ENCODE assay signal across 8 mouse cellular contexts in genomic region chr16:50432062-50432878, GRCm38 (mm10). TPM values are rescaled to one million over a fixed set of nuclear protein-coding genes. Genes with fewer than 3 reads are reported as not detected.
DNase-seq lines count a peak whose midpoint lies in the region; ATAC-seq and TF ChIP-seq lines count a peak whose summit lies in the region.

Gene Bbx (minus strand): TSS chr16:50432390.

- peak within 1 kb of the TSS; percentile 99 for H3K9ac ChIP-seq in MEL (ENCODE audit: control insufficient read depth, low read depth, low read length, poor library complexity, severe bottlenecking)
- H3K9ac ChIP-seq in forebrain, postnatal 0 days = peak within 1 kb of the TSS; percentile 62
- H3K9ac ChIP-seq in lung, embryonic 15.5 days = peak within 1 kb of the TSS; percentile 86

- peak within 1 kb of the TSS; percentile 73 to 99 for H3K4me3 ChIP-seq in MEL (ENCODE audit: control insufficient read depth in 1 of 2, insufficient read depth in 1 of 2, low read depth in 2 of 2, low read length in 2 of 2)
- H3K4me3 ChIP-seq in cerebellum, adult 2 months (replicated peaks; ENCODE audit: insufficient read depth, low read depth, low read length) = peak within 1 kb of the TSS; percentile 93
- peak within 1 kb of the TSS; percentile 59 for H3K4me3 ChIP-seq in forebrain, postnatal 0 days (ENCODE audit: low read depth, low read length)
- H3K4me3 ChIP-seq in lung, embryonic 15.5 days = peak within 1 kb of the TSS; percentile 72

- H3K4me2 ChIP-seq in forebrain, postnatal 0 days (ENCODE audit: low read depth) = peak within 1 kb of the TSS; percentile 99
- peak within 1 kb of the TSS; percentile 97 for H3K4me2 ChIP-seq in lung, embryonic 15.5 days

- no peak for TF ChIP-seq EP300 in MEL (IDR thresholded peaks at IDR 0.05; ENCODE audit: low read depth in 1 of 2, low read length in 2 of 2)

- under 1% methylated on average over 55 of the region's 55 CpGs for WGBS in cerebellum, adult 2 months
- under 1% methylated on average over 55 of the region's 55 CpGs for WGBS in forebrain, postnatal 0 days
- under 1% methylated on average over 55 of the region's 55 CpGs for WGBS in lung, embryonic 15.5 days

- no peaks in the 10 kb centered on the region for H3K27me3 ChIP-seq in MEL (ENCODE audit: control insufficient read depth in 1 of 2, insufficient read depth in 2 of 2, low read length in 2 of 2)
- H3K27me3 ChIP-seq in cerebellum, adult 2 months (ENCODE audit: control insufficient read depth, insufficient read depth, low read length) = no peaks in the 10 kb centered on the region
- H3K27me3 ChIP-seq in forebrain, postnatal 0 days (ENCODE audit: insufficient read depth, low read length) = no peaks in the 10 kb centered on the region
- no peaks in the 10 kb centered on the region for H3K27me3 ChIP-seq in lung, embryonic 15.5 days

- H3K9me3 ChIP-seq in MEL (replicated peaks; ENCODE audit: insufficient read depth, low read length) = no peaks in the 10 kb centered on the region
- H3K9me3 ChIP-seq in forebrain, postnatal 0 days (ENCODE audit: low read length) = no peaks in the 10 kb centered on the region
- no peaks in the 10 kb centered on the region for H3K9me3 ChIP-seq in lung, embryonic 15.5 days

- no peak for TF ChIP-seq CTCF in MEL (IDR thresholded peaks at IDR 0.05 in 2 of 3, conservative IDR thresholded peaks at IDR 0.05 in 1 of 3; ENCODE audit: control insufficient read depth in 1 of 3, insufficient read depth in 1 of 3, low read depth in 2 of 3, low read length in 3 of 3, poor library complexity in 1 of 3, severe bottlenecking in 1 of 3)
- TF ChIP-seq CTCF in cerebellum, adult 2 months (IDR thresholded peaks at IDR 0.05; ENCODE audit: borderline replicate concordance, insufficient read depth, low read depth, low read length) = no peak
- TF ChIP-seq CTCF in forebrain, postnatal 0 days (IDR thresholded peaks at IDR 0.05; ENCODE audit: low read depth) = no peak

- H3K36me3 ChIP-seq in MEL (ENCODE audit: control insufficient read depth in 1 of 2, insufficient read depth in 2 of 2, low read length in 2 of 2) = peaks cover 0 to 3% of the 10 kb centered on the region in 2 experiments; a peak in 3 of 4 replicates
- H3K36me3 ChIP-seq in forebrain, postnatal 0 days (ENCODE audit: insufficient read depth) = no peaks in the 10 kb centered on the region
- H3K36me3 ChIP-seq in lung, embryonic 15.5 days = no peaks in the 10 kb centered on the region

- peak; percentile 98 for ATAC-seq in forebrain, postnatal 0 days
- peak; percentile 98 for ATAC-seq in lung, embryonic 15.5 days (ENCODE audit: borderline replicate concordance, extremely low read depth, low FRiP score, low TSS enrichment)

- TF ChIP-seq POLR2A in MEL (IDR thresholded peaks at IDR 0.05; ENCODE audit: control insufficient read depth in 1 of 2, insufficient read depth in 1 of 2, low read depth in 1 of 2, low read length in 2 of 2, poor library complexity in 1 of 2) = peak; percentile 70 to 94
- TF ChIP-seq POLR2A in cerebellum, adult 2 months (IDR thresholded peaks at IDR 0.05; ENCODE audit: borderline replicate concordance, insufficient read depth, low read length) = peak; percentile 75; the same call in 1 of the 2 replicates

- peaks cover 11% of the 10 kb centered on the region for H3K79me2 ChIP-seq in MEL (ENCODE audit: control insufficient read depth, insufficient read depth, low read length, poor library complexity)

- peak; percentile 98 for DNase-seq in MEL (ENCODE audit: low read depth, low spot score)
- peak; percentile 99 to 100 for DNase-seq in cerebellum, adult 2 months
- peak; percentile 97 for DNase-seq in forebrain, postnatal 0 days
- peak; percentile 97 for DNase-seq in heart, postnatal 4 days
- DNase-seq in layer of hippocampus, adult 8-10 months (ENCODE audit: low spot score in 2 of 2) = peak; percentile 97 to 99
- peak; percentile 92 for DNase-seq in ovary, adult 18-20 months (ENCODE audit: low spot score)
- DNase-seq in thymus, postnatal 0 days (ENCODE audit: low spot score) = peak; percentile 95

- TF ChIP-seq RAD21 in MEL (IDR thresholded peaks at IDR 0.05; ENCODE audit: low read depth, low read length) = no peak

- H3K4me1 ChIP-seq in MEL (ENCODE audit: control insufficient read depth in 1 of 2, insufficient read depth in 2 of 2, low read length in 2 of 2) = peaks cover 0 to 3% of the 10 kb centered on the region in 2 experiments; a peak in 2 of 4 replicates
- peaks cover 3% of the 10 kb centered on the region; the same call in 1 of the 2 replicates for H3K4me1 ChIP-seq in cerebellum, adult 2 months (ENCODE audit: control insufficient read depth, insufficient read depth, low read length)
- H3K4me1 ChIP-seq in forebrain, postnatal 0 days (ENCODE audit: insufficient read depth) = 0 out of 2 replicates have a peak, but pooled peaks cover 4% of the 10 kb centered on the region
- peaks cover 12% of the 10 kb centered on the region for H3K4me1 ChIP-seq in lung, embryonic 15.5 days

- peak within 1 kb of the TSS; percentile 87 for H3K27ac ChIP-seq in MEL (ENCODE audit: control insufficient read depth, low read depth, low read length)
- peak within 1 kb of the TSS; percentile 63 for H3K27ac ChIP-seq in cerebellum, adult 2 months (ENCODE audit: insufficient read depth, low read length)
- peak within 1 kb of the TSS; percentile 83 for H3K27ac ChIP-seq in forebrain, postnatal 0 days (ENCODE audit: low read depth, low read length)
- H3K27ac ChIP-seq in lung, embryonic 15.5 days = peak within 1 kb of the TSS; percentile 99

TF ChIP-seq in MEL, 35 proteins besides CTCF, POLR2A, EP300 and RAD21 (continues in another document):
- TF ChIP-seq POLR2AphosphoS5 (IDR thresholded peaks at IDR 0.05; ENCODE audit: borderline replicate concordance, low read depth, low read length) = no peak
- peak; percentile 70 for TF ChIP-seq MXI1 (IDR thresholded peaks at IDR 0.05; ENCODE audit: low read depth, low read length)
- 0 out of 2 replicates have a peak, but pooled peaks have one; percentile 6 for TF ChIP-seq MYC (IDR thresholded peaks at IDR 0.05; ENCODE audit: low read depth, low read length)
- TF ChIP-seq POLR2AphosphoS2 (IDR thresholded peaks at IDR 0.05; ENCODE audit: low read length) = peak; percentile 56; the same call in 1 of the 2 replicates
- TF ChIP-seq RCOR1 (IDR thresholded peaks at IDR 0.05; ENCODE audit: low read depth, low read length) = no peak
- no peak for TF ChIP-seq USF1 (IDR thresholded peaks at IDR 0.05; ENCODE audit: low read depth, low read length)
- no peak; the same call in 1 of the 2 replicates for TF ChIP-seq ETS1 (IDR thresholded peaks at IDR 0.05; ENCODE audit: low read depth, low read length)
- TF ChIP-seq MYB (IDR thresholded peaks at IDR 0.05; ENCODE audit: low read depth, low read length) = no peak
- no peak for TF ChIP-seq MAFK (IDR thresholded peaks at IDR 0.05; ENCODE audit: borderline replicate concordance, low read depth, low read length)
- 0 out of 2 replicates have a peak, but pooled peaks have one; percentile 7 for TF ChIP-seq NRF1 (IDR thresholded peaks at IDR 0.05; ENCODE audit: insufficient read depth, low read depth, low read length, poor library complexity, severe bottlenecking)
- no peak for TF ChIP-seq ZNF384 (IDR thresholded peaks at IDR 0.05; ENCODE audit: low read depth, low read length)
- no peak for TF ChIP-seq E2F4 (IDR thresholded peaks at IDR 0.05; ENCODE audit: borderline replicate concordance, low read depth, low read length)
- TF ChIP-seq BHLHE40 (IDR thresholded peaks at IDR 0.05; ENCODE audit: borderline replicate concordance, low read depth, low read length) = no peak
- no peak for TF ChIP-seq SMC3 (IDR thresholded peaks at IDR 0.05; ENCODE audit: low read depth, low read length)
- no peak for TF ChIP-seq GATA1 (IDR thresholded peaks at IDR 0.05; ENCODE audit: low read depth, low read length)
- peak; percentile 59 for TF ChIP-seq MAX (IDR thresholded peaks at IDR 0.05; ENCODE audit: low read length)
- TF ChIP-seq ZKSCAN1 (IDR thresholded peaks at IDR 0.05; ENCODE audit: low read depth, low read length) = no peak
- TF ChIP-seq MAZ (IDR thresholded peaks at IDR 0.05; ENCODE audit: low read depth, low read length) = no peak
- peak; percentile 92 for TF ChIP-seq SIN3A (IDR thresholded peaks at IDR 0.05; ENCODE audit: low read length)
- no peak for TF ChIP-seq CHD1 (IDR thresholded peaks at IDR 0.05; ENCODE audit: low read depth, low read length)
- peak; percentile 54; the same call in 1 of the 2 replicates for TF ChIP-seq GABPA (IDR thresholded peaks at IDR 0.05; ENCODE audit: low read depth, low read length)
- TF ChIP-seq ZC3H11A (IDR thresholded peaks at IDR 0.05; ENCODE audit: low read depth, low read length) = no peak
- TF ChIP-seq TAL1 (IDR thresholded peaks at IDR 0.05; ENCODE audit: low read length) = no peak
- TF ChIP-seq ZMIZ1 (IDR thresholded peaks at IDR 0.05; ENCODE audit: low read depth, low read length) = peak; percentile 73; the same call in 1 of the 2 replicates
- peak; percentile 85 for TF ChIP-seq NELFE (IDR thresholded peaks at IDR 0.05; ENCODE audit: low read depth, low read length)
- TF ChIP-seq UBTF (IDR thresholded peaks at IDR 0.05; ENCODE audit: borderline replicate concordance, insufficient read depth, low read depth, low read length) = 0 out of 2 replicates have a peak, but pooled peaks have one; percentile 25
- peak; percentile 45 for TF ChIP-seq TCF12 (IDR thresholded peaks at IDR 0.05; ENCODE audit: low read depth, low read length)
- TF ChIP-seq TBP (IDR thresholded peaks at IDR 0.05; ENCODE audit: low read depth, low read length) = peak; percentile 97
- no peak for TF ChIP-seq ELF1 (IDR thresholded peaks at IDR 0.05; ENCODE audit: low read depth, low read length)
- no peak for TF ChIP-seq JUND (IDR thresholded peaks at IDR 0.05; ENCODE audit: low read depth, low read length)
- peak; percentile 60 for TF ChIP-seq CHD2 (IDR thresholded peaks at IDR 0.05; ENCODE audit: low read length)
- TF ChIP-seq KAT2A (conservative IDR thresholded peaks at IDR 0.05; ENCODE audit: low read depth, low read length) = no peak

RNA-seq across cellular contexts. Expression of gene Bbx, which starts in this region (rescaled TPM):
- 9.1 and 9.2 TPM in 2 replicates for total RNA-seq in MEL (2012; rRNA removed)
- 10 to 100 TPM in 1 of 2 experiments, 1 to 10 TPM in 1; 6.5 to 36.0 TPM for polyA plus RNA-seq in MEL (2012; ENCODE audit: insufficient read depth in 1 of 2, insufficient read length in 2 of 2, low read depth in 1 of 2, low replicate concordance in 2 of 2, missing spikeins in 1 of 2)
- 11.8 and 12.0 TPM in 2 replicates for polyA plus RNA-seq in cerebellum, adult 2 months (2012; rRNA removed)
- 8.3 and 11.9 TPM in 2 replicates for total RNA-seq in forebrain, postnatal 0 days (2014; rRNA removed)
- 3.9 and 13.2 TPM in 2 replicates for polyA plus RNA-seq in forebrain, postnatal 0 days (2015; fragmentation: Nextera tagmentation; extraction: Ambion mirVana)
- total RNA-seq in heart, postnatal 4 days (2021) = 10 to 100 TPM; 20.0 to 20.6 TPM
- total RNA-seq in layer of hippocampus, adult 8-10 months (2022) = 10 to 100 TPM; 25.6 to 31.1 (median 27.8) TPM
- polyA plus RNA-seq in lung, embryonic 15.5 days (2015; fragmentation: Nextera tagmentation; extraction: Ambion mirVana) = 43.2 and 48.3 TPM in 2 replicates
- 18.4 and 30.5 TPM in 2 replicates for polyA plus RNA-seq in thymus, postnatal 0 days (2015; fragmentation: Nextera tagmentation; extraction: Ambion mirVana)

Comparison
In these comparisons a context has a peak if more than half of its experiments do, and no peak if none do; other contexts are left out.
1. Peak in every context shown above with its lines: DNase-seq, ATAC-seq, H3K4me3 ChIP-seq and H3K27ac ChIP-seq.